Mouse (Mus musculus) neural tube, embryonic 15.5 days (tissue): ENCODE measurements at regions not wholly inside any gene's neighbourhood (a gene's known extent, or its start where the extent isn't known, plus 50 kb on each side); places are given as distances from the start of the nearest gene placed in this dataset.

Experiments used
- ATAC-seq: fragments of 200-750 bp; cut with Nextera tagmentation; 2 replicates; pipeline ENCODE4 v1.8.0; 2017; ENCODE audit warnings: mild to moderate bottlenecking, moderate TSS enrichment, moderate library complexity; ENCODE audit not compliant: low FRiP score
- H3K27ac ChIP-seq: fragments of 300-500 bp; sonication (generic); replicated peaks from 2 replicates; pipeline ENCODE4 v1.5.1; 2015; ENCODE audit warnings: mild to moderate bottlenecking, inconsistent platforms
- H3K27me3 ChIP-seq: fragments of 300-500 bp; sonication (generic); replicated peaks from 2 replicates; pipeline ENCODE4 v1.6.1; 2015; ENCODE audit warnings: inconsistent platforms
- H3K36me3 ChIP-seq: fragments of 300-500 bp; sonication (generic); 2 replicates; pipeline ENCODE4 v1.6.1; 2015; ENCODE audit warnings: inconsistent platforms
- H3K4me1 ChIP-seq: fragments of 300-500 bp; sonication (generic); 2 replicates; pipeline ENCODE4 v1.6.1; 2015; ENCODE audit warnings: inconsistent platforms
- H3K4me2 ChIP-seq: fragments of 300-500 bp; sonication (generic); 2 replicates; pipeline ENCODE4 v1.6.1; 2015; ENCODE audit warnings: inconsistent platforms, mild to moderate bottlenecking, moderate library complexity
- H3K4me3 ChIP-seq: fragments of 300-500 bp; sonication (generic); replicated peaks from 2 replicates; pipeline ENCODE4 v1.5.1; 2015; ENCODE audit warnings: mild to moderate bottlenecking, inconsistent platforms
- H3K9ac ChIP-seq: fragments of 300-500 bp; sonication (generic); replicated peaks from 2 replicates; pipeline ENCODE4 v1.6.1; 2015; ENCODE audit warnings: mild to moderate bottlenecking, inconsistent platforms
- H3K9me3 ChIP-seq: fragments of 300-500 bp; sonication (generic); replicated peaks from 2 replicates; pipeline ENCODE4 v1.6.1; 2016; ENCODE audit warnings: inconsistent platforms
- WGBS: fragments of 180-500 bp; shearing (Covaris S2); methylation state at CpG from one replicate; pipeline ENCODE4 v1.1.7; 2015; ENCODE audit warnings: mixed read lengths; 5-methylcytosine and 5-hydroxymethylcytosine counted together

- Histone ChIP-seq H3K9me3 (no peaks in the 10 kb centered on the region), H3K4me1 (no peaks in the 10 kb centered on the region), H3K4me3 (no peak overlapping the region), H3K4me2 (no peak overlapping the region), H3K27me3 (no peaks in the 10 kb centered on the region), H3K9ac (no peak overlapping the region), H3K36me3 (no peaks in the 10 kb centered on the region), H3K27ac (no peak overlapping the region)
- ATAC-seq = no peak
These were observed 743.1 kb downstream of the Stim2 start for GRCm38 (mm10) chr5:54741440-54741839.

DNA sequence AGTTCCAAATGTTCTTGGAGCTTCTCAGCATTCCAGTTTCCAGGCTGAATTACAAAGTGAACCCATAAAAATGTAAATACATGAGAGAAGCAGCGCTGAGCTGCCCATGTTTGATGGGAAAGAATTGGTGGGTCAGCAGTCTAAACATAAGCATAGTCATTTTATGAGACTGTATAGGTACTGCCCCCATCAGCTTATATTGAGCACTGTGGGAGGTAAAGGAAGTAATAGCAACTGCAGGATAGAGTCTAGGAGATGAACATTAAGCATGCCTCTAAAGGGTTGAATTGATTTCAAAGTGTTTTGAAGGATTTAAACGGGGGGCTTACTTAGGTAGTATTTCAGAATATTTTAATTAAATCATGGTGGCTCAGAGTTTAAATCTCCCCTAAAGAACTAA, 748.7 kb downstream of the Stim2 start:
- Histone ChIP-seq H3K9ac (no peak overlapping the region), H3K9me3 (no peaks in the 10 kb centered on the region), H3K4me1 (no peaks in the 10 kb centered on the region), H3K4me2 (no peak overlapping the region), H3K27ac (no peak overlapping the region), H3K4me3 (no peak overlapping the region), H3K27me3 (no peaks in the 10 kb centered on the region), H3K36me3 (no peaks in the 10 kb centered on the region)
- 54% methylated on average over 2 of the region's 2 CpGs for WGBS
- no peak for ATAC-seq

GRCm38 (mm10) chr5:54753372-54753771, 755.1 kb downstream of the Stim2 start:
- no peak for ATAC-seq
- WGBS = 17% methylated on average over 1 of the region's 1 CpGs

DNA sequence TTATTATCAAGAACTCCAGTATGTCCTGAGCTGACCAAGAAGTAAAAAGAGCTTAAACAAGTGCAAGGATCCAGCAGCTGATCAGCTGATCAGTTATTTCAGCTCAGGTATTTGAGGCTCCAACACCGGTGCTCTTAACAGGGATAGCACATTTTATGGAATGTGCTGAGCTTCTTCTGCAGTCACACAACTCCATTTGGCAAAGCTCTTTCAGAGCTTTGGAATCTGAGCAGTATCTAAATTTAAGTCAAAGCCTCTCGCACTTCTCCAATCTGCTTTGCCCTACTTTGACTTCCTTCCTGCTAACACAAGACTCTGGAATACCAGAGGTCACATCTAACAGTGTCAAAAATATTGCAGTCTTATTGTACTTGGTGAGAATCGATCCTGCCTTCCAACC, 761.4 kb downstream of the Stim2 start:
- Histone ChIP-seq H3K4me3 (no peak overlapping the region), H3K9ac (no peak overlapping the region), H3K27ac (no peak overlapping the region), H3K4me1 (no peaks in the 10 kb centered on the region), H3K36me3 (no peaks in the 10 kb centered on the region), H3K4me2 (no peak overlapping the region), H3K27me3 (no peaks in the 10 kb centered on the region), H3K9me3 (no peaks in the 10 kb centered on the region)
- no peak for ATAC-seq
- WGBS = 93% methylated on average over 3 of the region's 3 CpGs

More at GRCm38 (mm10) chr5:54753372-54753771, 755.1 kb downstream of the Stim2 start:
- Histone ChIP-seq H3K4me3 (no peak overlapping the region), H3K27me3 (no peaks in the 10 kb centered on the region), H3K4me2 (no peak overlapping the region), H3K9ac (no peak overlapping the region), H3K9me3 (no peaks in the 10 kb centered on the region), H3K36me3 (no peaks in the 10 kb centered on the region), H3K27ac (no peak overlapping the region), H3K4me1 (no peaks in the 10 kb centered on the region)

- ATAC-seq = no peak
- Histone ChIP-seq H3K27ac (no peak overlapping the region), H3K4me1 (no peaks in the 10 kb centered on the region), H3K27me3 (no peaks in the 10 kb centered on the region), H3K9ac (no peak overlapping the region), H3K36me3 (no peaks in the 10 kb centered on the region), H3K4me2 (no peak overlapping the region), H3K9me3 (no peaks in the 10 kb centered on the region), H3K4me3 (no peak overlapping the region)
- WGBS = 20% methylated on average over 1 of the region's 1 CpGs
These were observed 764.7 kb downstream of the Stim2 start for GRCm38 (mm10) chr5:54763019-54763418.

GRCm38 (mm10) chr5:54796953-54797450, 798.7 kb downstream of the Stim2 start:
- no peaks in the 10 kb centered on the region for H3K9me3 ChIP-seq
- ATAC-seq = peak; percentile 93
- H3K4me3 ChIP-seq = no peak overlapping the region
- peaks cover 11% of the 10 kb centered on the region; the same call in 1 of the 2 replicates for H3K4me1 ChIP-seq
- no peaks in the 10 kb centered on the region for H3K27me3 ChIP-seq
- H3K4me2 ChIP-seq = no peak overlapping the region
- H3K9ac ChIP-seq = no peak overlapping the region
- no peaks in the 10 kb centered on the region for H3K36me3 ChIP-seq
- peak overlapping the region; percentile 23; the same call in 1 of the 2 replicates for H3K27ac ChIP-seq
- WGBS = 27% methylated on average over 6 of the region's 6 CpGs

DNA sequence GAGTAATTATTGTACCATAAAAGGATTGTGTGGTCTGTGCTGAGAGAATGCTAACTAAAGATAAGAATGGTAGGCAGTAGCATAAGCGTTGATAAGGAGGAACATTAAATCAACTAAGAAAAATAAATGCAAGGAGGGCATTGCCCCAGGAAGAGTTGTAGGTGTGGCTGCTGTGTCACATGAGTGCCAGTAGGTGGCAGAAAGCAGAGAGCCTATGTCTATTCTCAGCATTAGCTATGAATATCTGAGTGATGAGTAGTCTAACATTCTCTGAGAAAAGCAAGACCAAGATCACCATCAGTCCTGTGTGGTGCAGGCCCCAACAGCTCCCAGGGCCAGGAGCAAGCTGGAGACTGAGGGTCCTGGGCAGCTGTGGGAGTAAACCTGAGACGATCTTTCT, 828.8 kb downstream of the Stim2 start:
- Histone ChIP-seq H3K9ac (no peak overlapping the region), H3K4me2 (no peak overlapping the region), H3K9me3 (no peaks in the 10 kb centered on the region), H3K27ac (no peak overlapping the region), H3K27me3 (no peaks in the 10 kb centered on the region), H3K4me3 (no peak overlapping the region), H3K4me1 (no peaks in the 10 kb centered on the region), H3K36me3 (no peaks in the 10 kb centered on the region)
- no peak for ATAC-seq
- WGBS = 88% methylated on average over 2 of the region's 2 CpGs
